Mouse (Mus musculus) G1E (cell line): ENCODE measurements around the gene Rbm47.

Experiments used
- CTCF ChIP-seq: IDR thresholded peaks from 2 replicates; pipeline ENCODE4 v1.5.1; 2012; ENCODE audit warnings: low read depth, low read length, inconsistent platforms, mixed read lengths
- GATA1 ChIP-seq: IDR thresholded peaks from 2 replicates; pipeline ENCODE4 v1.6.1; 2012; ENCODE audit warnings: borderline replicate concordance, low read length, inconsistent platforms, mixed read lengths
- POLR2AphosphoS5 ChIP-seq: IDR thresholded peaks from 2 replicates; pipeline ENCODE4 v1.6.1; 2012; ENCODE audit warnings: low read depth, low read length, inconsistent platforms; ENCODE audit not compliant: insufficient replicate concordance
- TAL1 ChIP-seq: conservative IDR thresholded peaks from 2 replicates; pipeline ENCODE4 v1.6.1; 2012; ENCODE audit warnings: low read depth, low read length, inconsistent platforms, mixed read lengths

- TF ChIP-seq CTCF (no peak), POLR2AphosphoS5 (no peak), TAL1 (no peak), GATA1 (no peak)
Observed at GRCm38 (mm10) chr5:66098094-66098871, 74.6 kb downstream of the Rbm47 start.
